Mouse (Mus musculus): ENCODE measurements at regions not wholly inside any gene's neighbourhood (a gene's known extent, or its start where the extent isn't known, plus 50 kb on each side); places are given as distances from the start of the nearest gene placed in this dataset.

- TF ChIP-seq CTCF (IDR thresholded peaks at IDR 0.05; ENCODE audit: low read depth) (no peak), EP300 (IDR thresholded peaks at IDR 0.05; ENCODE audit: low read depth) (no peak)
These were observed 60.4 kb upstream of the Tac1 start for GRCm38 (mm10) chr6:7494299-7494698.

Measured in heart, postnatal 0 days (tissue).